Mouse (Mus musculus) left cerebral cortex, adult 2 months (tissue): Measurements from ENCODE around the gene Phf20. TPM values are rescaled to one million over a fixed set of nuclear protein-coding genes. Genes with fewer than 3 reads are reported as not detected.
"Not testable (repeated sequence)": the region's sequence is repeated elsewhere in the genome, so short reads cannot be mapped to it uniquely, and the experiment has no call there.

Source experiments
- DNase-seq, 2 experiments: peaks; one replicate each; pipeline ENCODE4 v3.0.0; 2021 to 2022; ENCODE audit warnings: low spot score in 2 of 2, mixed read lengths in 1 of 2; ENCODE audit errors: extremely low spot score in 1 of 2
- H3K27ac ChIP-seq: fragments of 200-600 bp; 2 replicates; pipeline ENCODE4 v1.8.1; 2022
- H3K4me3 ChIP-seq: fragments of 200-600 bp; 2 replicates; pipeline ENCODE4 v1.8.1; 2022
- CTCF ChIP-seq: fragments of 200-600 bp; IDR thresholded peaks from 2 replicates; pipeline ENCODE4 v1.8.1; 2022; ENCODE audit warnings: antibody characterized with exemption, mild to moderate bottlenecking, moderate library complexity
- intact Hi-C: fragments of 180-260 bp; cut with DNase I; formaldehyde crosslinking; loops from one replicate; pipeline ENCODE4 v1.15.1; 2025
- total RNA-seq, 2 experiments: library from RNA; stranded (reverse); gene quantifications; 2 replicates each; pipeline ENCODE4 v1.2.3; 2021

Phf20 gene
- total RNA-seq, 2 experiments from 2014 or later = 82.7 to 85.6 TPM

GRCm38 (mm10) chr2:156180824-156181590 lies 15.3 kb upstream of the Phf20 start:
- no peak for TF ChIP-seq CTCF
- intact Hi-C loops = loop anchor here (1.0 to 5.0 kb wide), 3 partner anchors 15 to 98 kb away; partner anchors contain the start of gene Phf20

GRCm38 (mm10) chr2:156181592-156181991 lies 14.7 kb upstream of the Phf20 start:
- Histone ChIP-seq H3K4me3 (peak overlapping the region; percentile 66; the same call in 1 of the 2 replicates), H3K27ac (peak overlapping the region; percentile 97; the same call in 1 of the 2 replicates)
- DNase-seq = no peak
- no peak for TF ChIP-seq CTCF
- intact Hi-C loops = loop anchor here (2.0 to 5.0 kb wide), 2 partner anchors 76 to 97 kb away; no protein-coding TSS in a partner anchor

More at GRCm38 (mm10) chr2:156180824-156181590, 15.3 kb upstream of the Phf20 start:
- DNase-seq = no peak
- Histone ChIP-seq H3K4me3 (peak overlapping the region; percentile 66), H3K27ac (peak overlapping the region; percentile 97)

GRCm38 (mm10) chr2:156189241-156189640 lies 7.0 kb upstream of the Phf20 start:
- H3K4me3 ChIP-seq, intact Hi-C loops, DNase-seq, H3K27ac ChIP-seq: not testable (repeated sequence)

GRCm38 (mm10) chr2:156190004-156190896 lies 6.0 kb upstream of the Phf20 start:
- no peak for TF ChIP-seq CTCF
- intact Hi-C loops = no loop called here
- no peak for DNase-seq
- Histone ChIP-seq H3K27ac (no peak overlapping the region), H3K4me3 (no peak overlapping the region)

GRCm38 (mm10) chr2:156191540-156191939 lies 4.7 kb upstream of the Phf20 start:
- peak; percentile 24 for TF ChIP-seq CTCF
- Histone ChIP-seq H3K4me3 (no peak overlapping the region), H3K27ac (no peak overlapping the region)
- DNase-seq = no peak
- intact Hi-C loops = no loop called here

- no peak for TF ChIP-seq CTCF
- Histone ChIP-seq H3K27ac (no peak overlapping the region), H3K4me3 (no peak overlapping the region)
- intact Hi-C loops = no loop called here
- DNase-seq = no peak
Measured at GRCm38 (mm10) chr2:156192068-156192467, 4.2 kb upstream of the Phf20 start.

- no peak for DNase-seq
- TF ChIP-seq CTCF = no peak
- no peak overlapping the region for H3K27ac ChIP-seq
- no peak overlapping the region for H3K4me3 ChIP-seq
- intact Hi-C loops = no loop called here
Measured at GRCm38 (mm10) chr2:156193066-156193862, 3.0 kb upstream of the Phf20 start.

GRCm38 (mm10) chr2:156194571-156194970 lies 1.7 kb upstream of the Phf20 start:
- Histone ChIP-seq H3K27ac (no peak overlapping the region), H3K4me3 (no peak overlapping the region)
- no peak for TF ChIP-seq CTCF
- intact Hi-C loops = no loop called here
- no peak for DNase-seq

- TF ChIP-seq CTCF = no peak
- DNase-seq = no peak
- H3K4me3 ChIP-seq = peak overlapping the region; percentile 85
- intact Hi-C loops = loop anchor here (5.0 kb wide), 1 partner anchor 80 kb away; no protein-coding TSS in a partner anchor
- H3K27ac ChIP-seq = peak overlapping the region; percentile 93
Measured at GRCm38 (mm10) chr2:156197129-156197911, 1.1 kb downstream of the Phf20 start.

- no peak for TF ChIP-seq CTCF
- intact Hi-C loops = loop anchor here (5.0 kb wide), 1 partner anchor 77 kb away; no protein-coding TSS in a partner anchor
- DNase-seq = no peak
- H3K27ac ChIP-seq = no peak overlapping the region
- H3K4me3 ChIP-seq = no peak overlapping the region
Measured at GRCm38 (mm10) chr2:156199944-156200343, 3.7 kb downstream of the Phf20 start.

- no peak for DNase-seq
- intact Hi-C loops = no loop called here
- no peak overlapping the region for H3K4me3 ChIP-seq
- no peak for TF ChIP-seq CTCF
- H3K27ac ChIP-seq = no peak overlapping the region
Measured at GRCm38 (mm10) chr2:156201486-156201885, 5.2 kb downstream of the Phf20 start.
